Mouse (Mus musculus) heart, postnatal 25 days (tissue): ENCODE results near the gene Epha4. TPM values are rescaled to one million over a fixed set of nuclear protein-coding genes. Genes with fewer than 3 reads are reported as not detected.

Source experiments
- DNase-seq: peaks from one replicate; pipeline ENCODE4 v3.0.0; 2022; ENCODE audit warnings: low spot score
- intact Hi-C: fragments of 180-260 bp; cut with DNase I; formaldehyde crosslinking; loops from one replicate; pipeline ENCODE4 v1.15.1; 2025
- total RNA-seq, 2 experiments: library from RNA; stranded (reverse); gene quantifications; 2 replicates each; pipeline ENCODE4 v1.2.3; 2021

Epha4 gene
- total RNA-seq, 2 experiments from 2014 or later, result 27.4 to 28.7 TPM

GRCm38 (mm10) chr1:77412871-77413669 lies 101.8 kb downstream of the Epha4 start:
- no peak for DNase-seq

GRCm38 (mm10) chr1:77412285-77412684 lies 102.6 kb downstream of the Epha4 start:
- intact Hi-C loops, result no loop called here
- peak; percentile 14 for DNase-seq

More at GRCm38 (mm10) chr1:77412871-77413669, 101.8 kb downstream of the Epha4 start:
- intact Hi-C loops, result no loop called here

DNA sequence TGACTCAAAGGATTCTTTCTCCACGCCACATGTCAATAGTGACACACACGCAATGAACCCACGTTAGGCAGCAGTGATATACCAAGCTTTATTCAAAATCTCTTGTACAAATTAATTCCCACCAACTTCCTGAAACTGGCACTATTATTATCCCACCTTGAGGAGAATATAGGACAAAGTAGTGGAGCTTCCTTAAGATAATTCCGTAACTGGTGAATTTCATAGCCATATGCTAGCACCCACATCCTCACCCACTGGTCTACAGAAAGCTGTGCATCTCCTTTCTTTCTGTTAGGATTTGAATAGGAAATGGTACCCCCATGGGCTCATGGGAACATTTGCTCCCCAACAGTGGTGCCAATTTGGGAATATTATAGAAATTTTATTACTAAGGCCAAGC lies 103.7 kb downstream of the Epha4 start:
- DNase-seq, result no peak
- intact Hi-C loops, result no loop called here

- no peak for DNase-seq
- intact Hi-C loops, result no loop called here
These were observed 104.2 kb downstream of the Epha4 start for GRCm38 (mm10) chr1:77410716-77411115.

DNA sequence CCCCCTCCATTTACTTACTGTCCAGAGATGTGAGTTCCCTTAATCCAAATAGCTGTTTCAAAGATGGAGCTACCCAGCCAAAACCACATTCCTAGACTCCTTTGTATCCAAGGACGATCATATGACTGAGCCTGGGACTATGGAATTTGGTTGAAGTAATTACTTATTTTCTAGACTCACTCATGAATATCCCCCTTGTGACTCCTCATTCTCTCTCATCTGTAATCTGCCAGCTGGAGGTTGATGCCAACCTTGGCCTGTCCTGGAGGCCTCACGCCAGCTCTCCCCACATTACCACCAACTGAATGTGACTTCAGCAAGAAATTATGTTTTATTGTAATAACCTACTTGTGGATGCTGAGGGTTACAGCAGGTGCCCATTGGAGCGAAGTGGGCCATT lies 104.7 kb downstream of the Epha4 start:
- no peak for DNase-seq
- intact Hi-C loops, result no loop called here

DNA sequence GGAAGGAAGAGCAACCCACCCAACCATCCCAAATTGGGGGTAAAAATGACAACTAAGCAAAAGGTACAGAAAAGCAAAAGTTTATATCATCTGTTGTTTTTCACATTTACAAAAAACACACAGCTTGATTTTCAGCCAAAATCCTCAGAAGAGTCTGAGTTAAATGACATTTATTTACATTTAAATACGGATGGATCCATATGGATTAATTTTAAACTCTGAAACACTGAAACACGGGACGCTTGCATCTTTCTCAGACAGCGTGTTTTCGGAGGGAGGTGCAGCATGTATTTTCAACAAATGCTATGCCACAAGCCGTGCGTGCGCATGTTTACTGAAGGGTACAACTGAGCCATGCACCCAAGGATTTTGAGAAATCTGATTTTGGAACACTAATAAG lies 105.4 kb downstream of the Epha4 start:
- no peak for DNase-seq
- intact Hi-C loops, result loop anchor here (10.0 kb wide), 1 partner anchor 105 kb away; the partner anchor contains the start of gene Epha4

GRCm38 (mm10) chr1:77407417-77407816 lies 107.5 kb downstream of the Epha4 start:
- intact Hi-C loops, result loop anchor here (10.0 kb wide), 1 partner anchor 107 kb away; the partner anchor contains the start of gene Epha4
- no peak for DNase-seq

GRCm38 (mm10) chr1:77406631-77407030 lies 108.3 kb downstream of the Epha4 start:
- intact Hi-C loops, result loop anchor here (10.0 kb wide), 1 partner anchor 108 kb away; the partner anchor contains the start of gene Epha4
- DNase-seq, result no peak

DNA sequence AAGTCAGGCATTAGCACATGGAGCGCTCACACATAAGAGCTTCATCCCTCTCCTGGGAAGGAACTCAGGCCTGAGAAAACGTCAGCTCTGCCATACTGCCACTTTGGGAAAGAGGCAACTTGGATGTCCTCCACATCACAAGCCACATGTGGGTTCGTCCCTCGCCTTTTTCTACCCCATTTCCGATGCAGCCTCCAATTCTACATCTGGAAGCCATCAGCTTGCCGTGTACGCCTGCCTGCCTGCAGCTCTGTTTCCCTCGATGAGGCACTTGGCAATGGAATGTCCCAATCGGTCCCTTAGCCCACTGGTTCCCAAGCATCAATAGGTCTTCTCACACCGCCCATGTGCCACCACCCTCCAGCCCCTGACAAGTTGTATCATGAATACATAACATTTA lies 110.4 kb downstream of the Epha4 start:
- intact Hi-C loops, result loop anchor here (10.0 kb wide), 1 partner anchor 110 kb away; the partner anchor contains the start of gene Epha4
- DNase-seq, result no peak

GRCm38 (mm10) chr1:77402942-77403341 lies 111.9 kb downstream of the Epha4 start:
- intact Hi-C loops, result loop anchor here (10.0 kb wide), 1 partner anchor 112 kb away; the partner anchor contains the start of gene Epha4
- DNase-seq, result no peak

- no peak for DNase-seq
- intact Hi-C loops, result loop anchor here (10.0 kb wide), 1 partner anchor 113 kb away; the partner anchor contains the start of gene Epha4
These were observed 113.4 kb downstream of the Epha4 start for GRCm38 (mm10) chr1:77401465-77401864.

- intact Hi-C loops, result no loop called here
- no peak for DNase-seq
These were observed 123.3 kb downstream of the Epha4 start for GRCm38 (mm10) chr1:77391590-77391989.

DNA sequence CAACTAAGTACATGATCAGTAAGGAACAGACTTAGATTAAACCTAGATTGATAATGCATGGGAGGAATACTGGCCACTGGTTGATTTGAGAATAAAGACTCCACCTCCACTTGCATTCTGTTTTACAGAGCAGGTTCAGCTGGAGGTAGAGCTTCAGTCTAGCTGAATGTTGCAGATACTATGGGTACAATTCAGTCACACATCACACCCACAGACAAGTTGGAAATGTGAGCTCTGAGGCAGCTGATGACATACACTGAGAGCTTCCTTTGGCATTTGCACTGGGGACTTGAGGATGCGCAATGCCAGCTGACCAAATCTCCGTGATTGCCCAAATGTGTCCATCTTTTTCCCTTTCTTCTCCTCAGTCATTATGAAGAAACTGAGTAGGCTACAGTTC lies 125.8 kb downstream of the Epha4 start:
- no peak for DNase-seq
- intact Hi-C loops, result no loop called here

GRCm38 (mm10) chr1:77388556-77388955 lies 126.3 kb downstream of the Epha4 start:
- DNase-seq, result no peak
- intact Hi-C loops, result no loop called here

DNA sequence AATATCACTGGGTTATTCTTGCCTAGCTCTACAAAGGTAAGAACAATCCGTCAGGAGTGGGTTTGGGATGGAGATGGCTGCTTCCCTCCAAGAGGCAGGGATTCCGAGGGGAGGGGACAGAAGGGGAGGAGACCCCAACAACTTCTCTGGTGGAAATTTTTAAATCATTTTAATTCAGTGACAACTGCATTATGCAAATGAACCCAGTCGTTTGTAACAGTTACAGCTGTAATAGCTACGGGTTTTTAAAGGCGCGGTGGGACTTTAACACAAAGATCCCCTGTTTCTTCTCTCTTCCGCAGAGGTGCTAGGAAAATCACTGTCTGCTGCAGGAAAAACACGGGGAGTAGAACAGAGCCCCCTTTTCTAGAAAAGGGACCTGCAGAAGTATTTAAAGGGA lies 129.3 kb downstream of the Epha4 start:
- DNase-seq, result no peak
- intact Hi-C loops, result no loop called here

- no peak for DNase-seq
- intact Hi-C loops, result no loop called here
These were observed 131.4 kb downstream of the Epha4 start for GRCm38 (mm10) chr1:77383466-77383865.

DNA sequence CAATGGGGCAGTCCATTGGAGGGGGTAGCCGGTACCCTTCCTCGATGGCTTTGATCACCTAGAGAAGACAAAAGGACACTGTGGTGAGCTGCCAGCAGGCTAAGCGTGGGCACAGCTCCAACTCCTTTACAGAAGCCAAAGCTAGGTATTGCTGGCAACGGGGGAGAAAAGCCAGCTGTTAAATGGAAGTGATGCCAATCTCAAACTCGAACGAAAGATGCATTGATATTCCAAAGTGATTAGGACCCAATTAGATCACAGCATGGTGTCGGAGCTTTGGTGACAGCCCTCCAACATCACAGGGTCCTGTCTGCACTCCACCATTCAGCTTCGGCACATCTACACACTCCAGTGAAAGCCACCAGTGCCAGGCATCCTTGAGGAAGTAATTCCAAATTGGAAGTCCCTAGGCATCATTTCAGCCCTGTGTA lies 137.3 kb downstream of the Epha4 start:
- intact Hi-C loops, result no loop called here
- no peak for DNase-seq

GRCm38 (mm10) chr1:77374054-77374453 lies 140.8 kb downstream of the Epha4 start:
- intact Hi-C loops, result loop anchor here (5.0 kb wide), 1 partner anchor 138 kb away; no protein-coding TSS in a partner anchor
- no peak for DNase-seq

DNA sequence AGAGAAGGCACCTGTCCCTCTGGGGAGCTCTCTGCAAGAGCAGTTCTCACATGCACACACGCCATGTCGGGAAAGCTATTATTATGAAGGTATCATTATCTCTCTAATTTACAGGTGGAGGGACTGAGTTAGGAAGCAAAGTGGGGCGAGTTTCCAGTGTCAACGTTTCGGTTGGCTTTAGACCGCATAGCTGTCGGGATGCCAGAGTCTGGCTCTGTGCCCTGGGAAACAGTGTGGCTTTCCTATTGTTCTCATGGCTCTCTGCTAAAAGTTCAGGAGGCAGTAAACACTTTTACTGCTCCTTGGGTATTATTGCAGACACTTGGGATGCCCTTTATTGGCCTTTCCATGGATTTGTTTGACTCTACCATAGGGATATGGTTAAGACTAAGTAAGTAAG lies 144.0 kb downstream of the Epha4 start:
- peak; percentile 15 for DNase-seq
- intact Hi-C loops, result loop anchor here (5.0 kb wide), 1 partner anchor 141 kb away; no protein-coding TSS in a partner anchor

DNA sequence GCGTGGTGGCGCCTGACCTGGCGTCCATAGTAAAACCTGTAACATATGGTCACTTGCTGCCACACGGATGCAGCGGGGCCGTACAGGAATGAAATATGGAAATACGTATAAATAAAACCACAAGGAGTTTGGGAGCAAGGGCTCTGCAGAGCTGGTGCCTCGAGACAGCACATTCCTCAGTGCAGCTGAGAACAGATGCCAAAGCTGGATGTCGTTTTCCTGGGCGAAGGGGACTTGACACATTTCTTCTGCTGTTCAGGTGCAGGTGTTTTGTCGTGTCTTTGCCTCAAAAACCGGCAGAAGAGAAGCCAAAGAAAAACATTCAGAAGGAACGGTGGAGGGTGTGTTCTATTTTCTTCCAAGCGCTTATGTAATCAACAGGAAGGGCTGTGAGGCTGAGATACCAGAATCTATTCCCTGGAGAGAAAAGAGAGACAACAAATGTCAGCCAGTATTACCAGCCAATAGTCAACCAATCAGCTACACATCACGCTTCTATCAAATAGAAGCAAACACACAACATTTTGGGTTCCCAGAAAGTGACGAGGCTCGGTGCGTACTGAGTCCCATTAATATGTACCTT lies 145.5 kb downstream of the Epha4 start:
- intact Hi-C loops, result no loop called here
- peak; percentile 3 for DNase-seq

GRCm38 (mm10) chr1:77365850-77366249 lies 149.0 kb downstream of the Epha4 start:
- intact Hi-C loops, result no loop called here
- DNase-seq, result no peak
